ENCODE assay signal across 8 mouse cellular contexts in genomic region chr12:8922369-8923124, GRCm38 (mm10). TPM values are rescaled to one million over a fixed set of nuclear protein-coding genes. Genes with fewer than 3 reads are reported as not detected.
DNase-seq lines count a peak whose midpoint lies in the region; ATAC-seq and TF ChIP-seq lines count a peak whose summit lies in the region.

No protein-coding gene starts in this region.

- H3K9ac ChIP-seq in heart, embryonic 15.5 days: peak overlapping the region; percentile 68
- H3K9ac ChIP-seq in liver, embryonic 15.5 days: peak overlapping the region; percentile 73

- peaks cover 44% of the 10 kb centered on the region for H3K4me1 ChIP-seq in heart, embryonic 15.5 days (replicated peaks)
- H3K4me1 ChIP-seq in G1E (ENCODE audit: insufficient read depth, low read depth, low read length): peaks cover 25% of the 10 kb centered on the region
- peaks cover 33% of the 10 kb centered on the region for H3K4me1 ChIP-seq in hindbrain, embryonic 10.5 days (replicated peaks)
- H3K4me1 ChIP-seq in liver, embryonic 15.5 days (replicated peaks): peaks cover 34% of the 10 kb centered on the region

- no peak for DNase-seq in heart, postnatal 14 days
- DNase-seq in G1E (ENCODE audit: low spot score): no peak
- DNase-seq in hindbrain, embryonic 10.5 days (ENCODE audit: low spot score): no peak
- DNase-seq in cerebellum, adult 18-20 months: no peak
- DNase-seq in spleen, postnatal 10 days (ENCODE audit: low spot score in 2 of 2): no peak
- no peak for DNase-seq in left cerebral cortex, adult 11 months (ENCODE audit: low spot score)

- H3K4me3 ChIP-seq in heart, embryonic 15.5 days: peak overlapping the region; percentile 62
- H3K4me3 ChIP-seq in G1E (ENCODE audit: low read depth, low read length): peak overlapping the region; percentile 76
- peak overlapping the region; percentile 81 for H3K4me3 ChIP-seq in hindbrain, embryonic 10.5 days
- H3K4me3 ChIP-seq in liver, embryonic 15.5 days (replicated peaks): peak overlapping the region; percentile 69

- no peak for TF ChIP-seq CTCF in G1E (IDR thresholded peaks at IDR 0.05; ENCODE audit: low read depth, low read length)

- ATAC-seq in heart, embryonic 15.5 days (replicated peaks; ENCODE audit: insufficient number of reproducible peaks, insufficient read depth, low FRiP score, low read depth): no peak
- no peak for ATAC-seq in G1E (ENCODE audit: extremely low read depth, insufficient number of reproducible peaks, low FRiP score, poor library complexity, severe bottlenecking)
- no peak for ATAC-seq in liver, embryonic 15.5 days (ENCODE audit: insufficient read depth)

- 1% methylated on average over 30 of the region's 30 CpGs for WGBS in heart, embryonic 15.5 days
- 5% methylated on average over 30 of the region's 30 CpGs for WGBS in hindbrain, embryonic 10.5 days
- WGBS in liver, embryonic 15.5 days (ENCODE audit: insufficient replicate concordance): 1% methylated on average over 30 of the region's 30 CpGs

- peak overlapping the region; percentile 95 for H3K27ac ChIP-seq in heart, embryonic 15.5 days
- H3K27ac ChIP-seq in hindbrain, embryonic 10.5 days: peak overlapping the region; percentile 99
- H3K27ac ChIP-seq in liver, embryonic 15.5 days (replicated peaks): peak overlapping the region; percentile 92

- intact Hi-C loops in heart, postnatal 14 days (cut with DNase I): loop anchor here (5.0 kb wide), 1 partner anchor 35 kb away; no protein-coding TSS in a partner anchor

- no peaks in the 10 kb centered on the region for H3K27me3 ChIP-seq in heart, embryonic 15.5 days
- no peaks in the 10 kb centered on the region for H3K27me3 ChIP-seq in G1E (ENCODE audit: insufficient read depth, low read length)
- no peaks in the 10 kb centered on the region for H3K27me3 ChIP-seq in hindbrain, embryonic 10.5 days (ENCODE audit: insufficient read depth, poor library complexity, severe bottlenecking)
- no peaks in the 10 kb centered on the region for H3K27me3 ChIP-seq in liver, embryonic 15.5 days

- H3K9me3 ChIP-seq in heart, embryonic 15.5 days (replicated peaks): no peaks in the 10 kb centered on the region
- H3K9me3 ChIP-seq in G1E (replicated peaks): no peaks in the 10 kb centered on the region
- no peaks in the 10 kb centered on the region for H3K9me3 ChIP-seq in hindbrain, embryonic 10.5 days
- no peaks in the 10 kb centered on the region for H3K9me3 ChIP-seq in liver, embryonic 15.5 days (replicated peaks)

- no peaks in the 10 kb centered on the region for H3K36me3 ChIP-seq in heart, embryonic 15.5 days
- peaks cover 28% of the 10 kb centered on the region for H3K36me3 ChIP-seq in G1E (replicated peaks)
- H3K36me3 ChIP-seq in hindbrain, embryonic 10.5 days: peaks cover 35% of the 10 kb centered on the region
- peaks cover 9% of the 10 kb centered on the region; the same call in 1 of the 2 replicates for H3K36me3 ChIP-seq in liver, embryonic 15.5 days (replicated peaks)

- peak overlapping the region; percentile 72 for H3K4me2 ChIP-seq in heart, embryonic 15.5 days
- peak overlapping the region; percentile 83 for H3K4me2 ChIP-seq in liver, embryonic 15.5 days

RNA-seq across cellular contexts. Expression of gene Laptm4a, which starts 1.1 kb away (rescaled TPM):
- 287 and 312 TPM in 2 replicates for polyA plus RNA-seq in heart, embryonic 15.5 days (2015; fragmentation: Nextera tagmentation; extraction: Ambion mirVana)
- 100 to 1,000 TPM; 325 to 358 TPM for total RNA-seq in heart, postnatal 14 days (2021)
- 56.4 and 78.1 TPM in 2 replicates for total RNA-seq in G1E (2014; fragmentation: Nextera tagmentation)
- 86.2 and 88.3 TPM in 2 replicates for total RNA-seq in G1E (2017)
- 5.4 and 9.5 TPM in 2 replicates for polyA plus RNA-seq in G1E (2012)
- polyA plus RNA-seq in hindbrain, embryonic 10.5 days (2016; fragmentation: Nextera tagmentation; extraction: Ambion mirVana): 130 and 147 TPM in 2 replicates
- polyA plus RNA-seq in liver, embryonic 15.5 days (2015; fragmentation: Nextera tagmentation; extraction: Ambion mirVana): 61.3 and 69.2 TPM in 2 replicates

RNA-seq across cellular contexts. Expression of gene Matn3, which starts 25.2 kb away (rescaled TPM):
- polyA plus RNA-seq in heart, embryonic 15.5 days (2015; fragmentation: Nextera tagmentation; extraction: Ambion mirVana): 0.39 and 1.0 TPM in 2 replicates
- not detected for total RNA-seq in heart, postnatal 14 days (2021)
- not detected in 2 replicates for total RNA-seq in G1E (2014; fragmentation: Nextera tagmentation)
- total RNA-seq in G1E (2017): 0.05 TPM in 1 of 2 replicates, not detected in the other
- not detected in 2 replicates for polyA plus RNA-seq in G1E (2012)
- 2.5 and 3.7 TPM in 2 replicates for polyA plus RNA-seq in hindbrain, embryonic 10.5 days (2016; fragmentation: Nextera tagmentation; extraction: Ambion mirVana)
- polyA plus RNA-seq in liver, embryonic 15.5 days (2015; fragmentation: Nextera tagmentation; extraction: Ambion mirVana): 0.09 and 0.17 TPM in 2 replicates

RNA-seq across cellular contexts. Expression of gene Wdr35, which starts 51.1 kb away (rescaled TPM):
- polyA plus RNA-seq in heart, embryonic 15.5 days (2015; fragmentation: Nextera tagmentation; extraction: Ambion mirVana): 12.0 and 14.1 TPM in 2 replicates
- total RNA-seq in heart, postnatal 14 days (2021): 10 to 100 TPM; 11.9 to 12.5 TPM
- total RNA-seq in G1E (2014; fragmentation: Nextera tagmentation) (not detected in 2 replicates), G1E (2017) (0.05 and 0.06 TPM in 2 replicates)
- polyA plus RNA-seq in G1E (2012): not detected in 2 replicates
- polyA plus RNA-seq in hindbrain, embryonic 10.5 days (2016; fragmentation: Nextera tagmentation; extraction: Ambion mirVana): 21.1 and 22.9 TPM in 2 replicates
- polyA plus RNA-seq in liver, embryonic 15.5 days (2015; fragmentation: Nextera tagmentation; extraction: Ambion mirVana): 0.96 and 1.2 TPM in 2 replicates
